Mouse (Mus musculus): Measurements from ENCODE around the gene Nlgn1.
"Not testable (repeated sequence)": the region's sequence is repeated elsewhere in the genome, so short reads cannot be mapped to it uniquely, and the experiment has no call there.

GRCm38 (mm10) chr3:25524236-25524635, 808.0 kb downstream of the Nlgn1 start:
- not testable (repeated sequence) for TF ChIP-seq CTCF (conservative IDR thresholded peaks at IDR 0.05; ENCODE audit: low read length); NANOG (IDR thresholded peaks at IDR 0.05; ENCODE audit: borderline replicate concordance, low read length)
